Mouse (Mus musculus): ENCODE measurements around the gene Plppr2. TPM values are rescaled to one million over a fixed set of nuclear protein-coding genes. Genes with fewer than 3 reads are reported as not detected.

Gene Plppr2
- polyA plus RNA-seq, 1 experiment from 2014 or later = 22.2 TPM

- H3K27me3 ChIP-seq (ENCODE audit: control insufficient read depth, insufficient read depth, low read length) = no peaks in the 10 kb centered on the region
- peaks cover 11% of the 10 kb centered on the region for H3K4me1 ChIP-seq (ENCODE audit: control insufficient read depth, insufficient read depth, low read length)
- H3K36me3 ChIP-seq (ENCODE audit: control insufficient read depth, insufficient read depth, low read length) = no peaks in the 10 kb centered on the region
- 1% methylated on average over 28 of the region's 28 CpGs for WGBS
- H3K4me2 ChIP-seq = peak within 1 kb of the TSS; percentile 72
- no peaks in the 10 kb centered on the region for H3K9me3 ChIP-seq (ENCODE audit: control insufficient read depth, low read length)
- ATAC-seq (ENCODE audit: low FRiP score) (peak; percentile 99), DNase-seq (ENCODE audit: low spot score, missing footprints) (peak; percentile 98)
- H3K9ac ChIP-seq (ENCODE audit: low read length) = peak within 1 kb of the TSS; percentile 71
- H3K4me3 ChIP-seq (ENCODE audit: low read depth, low read length) = peak within 1 kb of the TSS; percentile 41
- H3K27ac ChIP-seq (ENCODE audit: low read depth, low read length) = no peak within 1 kb of the TSS
These were observed 9.6 kb upstream of the Plppr2 start, which contains the start of the genes Ccdc159 and Tmem205 for GRCm38 (mm10) chr9:21927208-21927753. TSS of gene Ccdc159 (plus strand) at chr9:21927471. TSS of gene Tmem205 (minus strand) at chr9:21927556.

GRCm38 (mm10) chr9:21929208-21929607 is 7.6 kb upstream of the Plppr2 start:
- peaks cover 11% of the 10 kb centered on the region for H3K4me1 ChIP-seq (ENCODE audit: control insufficient read depth, insufficient read depth, low read length)
- DNase-seq (ENCODE audit: low spot score, missing footprints) = peak; percentile 31
- no peak overlapping the region for H3K4me2 ChIP-seq
- no peak overlapping the region for H3K27ac ChIP-seq (ENCODE audit: low read depth, low read length)
- WGBS = 79% methylated on average over 3 of the region's 3 CpGs
- no peak overlapping the region for H3K9ac ChIP-seq (ENCODE audit: low read length)
- 0 out of 2 replicates have a peak, but pooled peaks cover under 1% of the 10 kb centered on the region for H3K27me3 ChIP-seq (ENCODE audit: control insufficient read depth, insufficient read depth, low read length)
- no peak overlapping the region for H3K4me3 ChIP-seq (ENCODE audit: low read depth, low read length)
- no peaks in the 10 kb centered on the region for H3K36me3 ChIP-seq (ENCODE audit: control insufficient read depth, insufficient read depth, low read length)
- ATAC-seq (ENCODE audit: low FRiP score) = no peak
- H3K9me3 ChIP-seq (ENCODE audit: control insufficient read depth, low read length) = no peaks in the 10 kb centered on the region

GRCm38 (mm10) chr9:21932006-21932405 is 4.8 kb upstream of the Plppr2 start:
- H3K27ac ChIP-seq (ENCODE audit: low read depth, low read length) = no peak overlapping the region
- no peak overlapping the region for H3K4me2 ChIP-seq
- H3K9me3 ChIP-seq (ENCODE audit: control insufficient read depth, low read length) = no peaks in the 10 kb centered on the region
- H3K4me1 ChIP-seq (ENCODE audit: control insufficient read depth, insufficient read depth, low read length) = peaks cover 4% of the 10 kb centered on the region; the same call in 1 of the 2 replicates
- DNase-seq (ENCODE audit: low spot score, missing footprints) (no peak), ATAC-seq (ENCODE audit: low FRiP score) (no peak)
- H3K4me3 ChIP-seq (ENCODE audit: low read depth, low read length) = no peak overlapping the region
- no peak overlapping the region for H3K9ac ChIP-seq (ENCODE audit: low read length)
- H3K36me3 ChIP-seq (ENCODE audit: control insufficient read depth, insufficient read depth, low read length) = no peaks in the 10 kb centered on the region
- H3K27me3 ChIP-seq (ENCODE audit: control insufficient read depth, insufficient read depth, low read length) = 0 out of 2 replicates have a peak, but pooled peaks cover 3% of the 10 kb centered on the region
- 71% methylated on average over 2 of the region's 2 CpGs for WGBS

- H3K4me1 ChIP-seq (ENCODE audit: control insufficient read depth, insufficient read depth, low read length) = peaks cover 5% of the 10 kb centered on the region; the same call in 1 of the 2 replicates
- no peak overlapping the region for H3K4me2 ChIP-seq
- no peak overlapping the region for H3K4me3 ChIP-seq (ENCODE audit: low read depth, low read length)
- WGBS = 63% methylated on average over 12 of the region's 12 CpGs
- ATAC-seq (ENCODE audit: low FRiP score) = no peak
- peak; percentile 1 for DNase-seq (ENCODE audit: low spot score, missing footprints)
- no peak overlapping the region for H3K27ac ChIP-seq (ENCODE audit: low read depth, low read length)
- no peak overlapping the region for H3K9ac ChIP-seq (ENCODE audit: low read length)
- no peaks in the 10 kb centered on the region for H3K36me3 ChIP-seq (ENCODE audit: control insufficient read depth, insufficient read depth, low read length)
- H3K9me3 ChIP-seq (ENCODE audit: control insufficient read depth, low read length) = no peaks in the 10 kb centered on the region
- H3K27me3 ChIP-seq (ENCODE audit: control insufficient read depth, insufficient read depth, low read length) = 0 out of 2 replicates have a peak, but pooled peaks cover 3% of the 10 kb centered on the region
These were observed 4.2 kb upstream of the Plppr2 start for GRCm38 (mm10) chr9:21932445-21933137.

GRCm38 (mm10) chr9:21934021-21934420 is 2.8 kb upstream of the Plppr2 start:
- Histone ChIP-seq H3K9ac (ENCODE audit: low read length) (no peak overlapping the region), H3K36me3 (ENCODE audit: control insufficient read depth, insufficient read depth, low read length) (no peaks in the 10 kb centered on the region), H3K4me2 (no peak overlapping the region), H3K27ac (ENCODE audit: low read depth, low read length) (no peak overlapping the region), H3K4me3 (ENCODE audit: low read depth, low read length) (no peak overlapping the region), H3K27me3 (ENCODE audit: control insufficient read depth, insufficient read depth, low read length) (0 out of 2 replicates have a peak, but pooled peaks cover 3% of the 10 kb centered on the region), H3K4me1 (ENCODE audit: control insufficient read depth, insufficient read depth, low read length) (peaks cover 3% of the 10 kb centered on the region; the same call in 1 of the 2 replicates), H3K9me3 (ENCODE audit: control insufficient read depth, low read length) (no peaks in the 10 kb centered on the region)
- ATAC-seq (ENCODE audit: low FRiP score) (no peak), DNase-seq (ENCODE audit: low spot score, missing footprints) (no peak)
- WGBS = 92% methylated on average over 12 of the region's 12 CpGs

GRCm38 (mm10) chr9:21935466-21936131 is 1.2 kb upstream of the Plppr2 start:
- DNase-seq (ENCODE audit: low spot score, missing footprints) (no peak), ATAC-seq (ENCODE audit: low FRiP score) (no peak)
- Histone ChIP-seq H3K4me2 (no peak overlapping the region), H3K9ac (ENCODE audit: low read length) (no peak overlapping the region), H3K9me3 (ENCODE audit: control insufficient read depth, low read length) (no peaks in the 10 kb centered on the region), H3K36me3 (ENCODE audit: control insufficient read depth, insufficient read depth, low read length) (no peaks in the 10 kb centered on the region; the same call in 1 of the 2 replicates), H3K4me1 (ENCODE audit: control insufficient read depth, insufficient read depth, low read length) (peaks cover 3% of the 10 kb centered on the region; the same call in 1 of the 2 replicates), H3K4me3 (ENCODE audit: low read depth, low read length) (no peak overlapping the region), H3K27me3 (ENCODE audit: control insufficient read depth, insufficient read depth, low read length) (0 out of 2 replicates have a peak, but pooled peaks cover 3% of the 10 kb centered on the region), H3K27ac (ENCODE audit: low read depth, low read length) (no peak overlapping the region)
- 83% methylated on average over 7 of the region's 7 CpGs for WGBS

- Histone ChIP-seq H3K9me3 (ENCODE audit: control insufficient read depth, low read length) (no peaks in the 10 kb centered on the region), H3K9ac (ENCODE audit: low read length) (no peak overlapping the region), H3K36me3 (ENCODE audit: control insufficient read depth, insufficient read depth, low read length) (no peaks in the 10 kb centered on the region; the same call in 1 of the 2 replicates), H3K4me3 (ENCODE audit: low read depth, low read length) (peak overlapping the region; percentile 59), H3K27me3 (ENCODE audit: control insufficient read depth, insufficient read depth, low read length) (0 out of 2 replicates have a peak, but pooled peaks cover 3% of the 10 kb centered on the region), H3K27ac (ENCODE audit: low read depth, low read length) (no peak overlapping the region), H3K4me1 (ENCODE audit: control insufficient read depth, insufficient read depth, low read length) (peaks cover 3% of the 10 kb centered on the region; the same call in 1 of the 2 replicates), H3K4me2 (peak overlapping the region; percentile 73)
- ATAC-seq (ENCODE audit: low FRiP score) = no peak
- DNase-seq (ENCODE audit: low spot score, missing footprints) = no peak
- WGBS = 81% methylated on average over 4 of the region's 4 CpGs
These were observed 910 bp downstream of the Plppr2 start for GRCm38 (mm10) chr9:21937711-21938175.

GRCm38 (mm10) chr9:21938234-21938855 is 1.5 kb downstream of the Plppr2 start:
- Histone ChIP-seq H3K36me3 (ENCODE audit: control insufficient read depth, insufficient read depth, low read length) (no peaks in the 10 kb centered on the region; the same call in 1 of the 2 replicates), H3K4me2 (peak overlapping the region; percentile 4; the same call in 1 of the 2 replicates), H3K27ac (ENCODE audit: low read depth, low read length) (no peak overlapping the region), H3K9me3 (ENCODE audit: control insufficient read depth, low read length) (no peaks in the 10 kb centered on the region), H3K4me3 (ENCODE audit: low read depth, low read length) (no peak overlapping the region), H3K4me1 (ENCODE audit: control insufficient read depth, insufficient read depth, low read length) (peaks cover 3% of the 10 kb centered on the region; the same call in 1 of the 2 replicates), H3K27me3 (ENCODE audit: control insufficient read depth, insufficient read depth, low read length) (0 out of 2 replicates have a peak, but pooled peaks cover 3% of the 10 kb centered on the region), H3K9ac (ENCODE audit: low read length) (no peak overlapping the region)
- DNase-seq (ENCODE audit: low spot score, missing footprints) (no peak), ATAC-seq (ENCODE audit: low FRiP score) (no peak)
- 85% methylated on average over 4 of the region's 4 CpGs for WGBS
